Mouse (Mus musculus) G1E (cell line): ENCODE measurements around the gene Srsf5.

Experiments used
- CTCF ChIP-seq: IDR thresholded peaks from 2 replicates; pipeline ENCODE4 v1.5.1; 2012; ENCODE audit warnings: low read depth, low read length, inconsistent platforms, mixed read lengths
- POLR2AphosphoS5 ChIP-seq: IDR thresholded peaks from 2 replicates; pipeline ENCODE4 v1.6.1; 2012; ENCODE audit warnings: low read depth, low read length, inconsistent platforms; ENCODE audit not compliant: insufficient replicate concordance

- TF ChIP-seq CTCF, result no peak
- no peak for TF ChIP-seq POLR2AphosphoS5
These were observed 19.4 kb upstream of the Srsf5 start for GRCm38 (mm10) chr12:80925919-80926318.
